Mouse (Mus musculus) midbrain, embryonic 16.5 days (tissue): ENCODE measurements at regions not wholly inside any gene's neighbourhood (a gene's known extent, or its start where the extent isn't known, plus 50 kb on each side); places are given as distances from the start of the nearest gene placed in this dataset.

Experiments used
- ATAC-seq: fragments of 200-750 bp; cut with Nextera tagmentation; 2 replicates; pipeline ENCODE4 v1.8.0; 2017; ENCODE audit warnings: moderate TSS enrichment
- H3K27ac ChIP-seq: fragments of 300-500 bp; sonication (generic); 2 replicates; pipeline ENCODE4 v1.5.1; 2014; ENCODE audit warnings: mild to moderate bottlenecking, low read length, mixed read lengths
- H3K27me3 ChIP-seq: fragments of 300-500 bp; sonication (generic); 2 replicates; pipeline ENCODE4 v1.6.1; 2014; ENCODE audit warnings: low read depth, low read length, mixed read lengths; ENCODE audit not compliant: control insufficient read depth, insufficient read depth
- H3K36me3 ChIP-seq: fragments of 300-500 bp; sonication (generic); 2 replicates; pipeline ENCODE4 v1.6.1; 2014; ENCODE audit warnings: mild to moderate bottlenecking, low read length, moderate library complexity, mixed read lengths; ENCODE audit not compliant: control insufficient read depth, insufficient read depth
- H3K4me1 ChIP-seq: fragments of 300-500 bp; sonication (generic); 2 replicates; pipeline ENCODE4 v1.6.1; 2014; ENCODE audit warnings: mild to moderate bottlenecking, low read length, mixed read lengths; ENCODE audit not compliant: control insufficient read depth, insufficient read depth
- H3K4me2 ChIP-seq: fragments of 300-500 bp; sonication (generic); 2 replicates; pipeline ENCODE4 v1.6.1; 2014; ENCODE audit warnings: mild to moderate bottlenecking, low read length, mixed read lengths
- H3K4me3 ChIP-seq: fragments of 300-500 bp; sonication (generic); 2 replicates; pipeline ENCODE4 v1.5.1; 2014; ENCODE audit warnings: low read depth, mild to moderate bottlenecking, low read length, moderate library complexity, mixed read lengths
- H3K9ac ChIP-seq: fragments of 300-500 bp; sonication (generic); 2 replicates; pipeline ENCODE4 v1.6.1; 2014; ENCODE audit warnings: low read depth, low read length, mixed read lengths
- H3K9me3 ChIP-seq: fragments of 300-500 bp; sonication (generic); replicated peaks from 2 replicates; pipeline ENCODE4 v1.6.1; 2014; ENCODE audit warnings: mild to moderate bottlenecking, low read length, mixed read lengths; ENCODE audit not compliant: control insufficient read depth, poor library complexity, severe bottlenecking
- WGBS: fragments of 180-500 bp; shearing (Covaris S2); extraction: QIAGEN DNeasy Blood & Tissue Kit; methylation state at CpG from one replicate; pipeline ENCODE4 v1.1.7; 2014; 5-methylcytosine and 5-hydroxymethylcytosine counted together

DNA sequence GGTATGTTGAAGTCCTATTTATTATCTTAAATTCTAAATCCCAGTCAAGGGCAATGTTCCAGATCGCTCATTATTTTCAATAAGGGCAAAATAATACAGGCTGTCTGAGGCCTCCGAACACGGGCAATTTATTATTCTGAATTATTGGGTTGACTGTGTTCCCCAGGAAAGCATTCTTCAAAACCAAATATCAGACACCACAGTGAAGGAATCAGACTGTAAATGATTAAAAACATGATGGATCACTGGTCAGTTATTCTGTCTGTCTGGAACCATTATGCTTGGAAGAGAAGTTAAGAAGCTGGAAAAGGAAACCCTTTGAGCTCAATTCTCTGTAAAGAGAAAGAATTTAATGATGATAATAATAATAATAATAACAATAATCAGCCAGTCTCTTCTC is 417.4 kb upstream of the Dcn start:
- no peak overlapping the region for H3K9ac ChIP-seq
- no peaks in the 10 kb centered on the region for H3K9me3 ChIP-seq
- ATAC-seq: no peak
- H3K4me3 ChIP-seq: no peak overlapping the region
- whole genome bisulfite sequencing: 69% methylated on average over 3 of the region's 3 CpGs
- no peak overlapping the region for H3K4me2 ChIP-seq
- H3K27me3 ChIP-seq: no peaks in the 10 kb centered on the region
- H3K4me1 ChIP-seq: peaks cover 4% of the 10 kb centered on the region; the same call in 1 of the 2 replicates
- no peaks in the 10 kb centered on the region for H3K36me3 ChIP-seq
- H3K27ac ChIP-seq: no peak overlapping the region

DNA sequence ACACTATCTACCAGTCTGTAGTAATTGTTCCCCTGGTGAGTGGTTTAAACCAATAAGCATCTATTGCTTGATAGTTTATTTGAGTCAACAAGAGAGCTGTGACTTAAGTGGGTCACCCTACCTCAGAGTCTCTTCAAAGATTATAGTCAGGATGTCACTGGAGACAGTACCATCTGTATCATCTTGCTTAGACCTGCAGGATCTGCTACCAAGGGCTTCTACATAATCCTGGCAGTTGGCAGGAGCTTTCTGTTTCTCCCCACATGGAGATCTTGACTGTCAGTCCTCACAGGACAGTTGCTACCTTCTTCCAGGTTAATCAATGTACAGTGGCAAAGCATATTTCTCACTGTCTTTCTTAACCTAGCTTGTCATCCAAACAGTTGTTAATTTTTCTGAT is 414.9 kb upstream of the Dcn start:
- Histone ChIP-seq H3K4me3 (no peak overlapping the region), H3K9me3 (no peaks in the 10 kb centered on the region), H3K36me3 (no peaks in the 10 kb centered on the region), H3K27ac (no peak overlapping the region), H3K4me2 (no peak overlapping the region), H3K27me3 (no peaks in the 10 kb centered on the region), H3K9ac (no peak overlapping the region), H3K4me1 (peaks cover 4% of the 10 kb centered on the region; the same call in 1 of the 2 replicates)
- no peak for ATAC-seq

DNA sequence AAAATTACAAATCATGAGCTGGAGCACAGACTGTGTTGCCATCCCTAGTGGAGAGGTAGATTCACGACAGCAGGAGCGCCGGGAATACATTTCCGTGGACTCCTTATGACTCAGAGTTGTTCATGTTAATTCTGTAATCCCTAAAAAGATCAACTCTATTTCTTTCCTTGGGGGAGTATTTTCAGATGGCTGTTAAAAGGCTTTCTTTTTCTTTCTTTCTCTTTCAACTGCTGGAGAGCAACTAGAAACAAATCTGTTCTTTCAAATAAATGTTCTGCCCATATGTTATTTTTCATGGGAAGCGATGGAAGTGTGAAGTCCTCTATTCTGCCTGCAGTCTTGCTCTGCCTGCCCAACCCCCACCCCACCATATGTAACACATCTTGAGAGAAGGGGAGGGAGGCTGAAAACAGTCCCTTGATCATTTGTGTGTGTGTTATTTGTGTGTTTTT is 401.4 kb upstream of the Dcn start:
- no peaks in the 10 kb centered on the region for H3K4me1 ChIP-seq
- ATAC-seq: no peak
- H3K27ac ChIP-seq: no peak overlapping the region
- H3K9ac ChIP-seq: no peak overlapping the region
- H3K4me3 ChIP-seq: no peak overlapping the region
- H3K27me3 ChIP-seq: no peaks in the 10 kb centered on the region
- no peaks in the 10 kb centered on the region for H3K9me3 ChIP-seq
- WGBS: 67% methylated on average over 5 of the region's 5 CpGs
- H3K4me2 ChIP-seq: no peak overlapping the region
- H3K36me3 ChIP-seq: no peaks in the 10 kb centered on the region

DNA sequence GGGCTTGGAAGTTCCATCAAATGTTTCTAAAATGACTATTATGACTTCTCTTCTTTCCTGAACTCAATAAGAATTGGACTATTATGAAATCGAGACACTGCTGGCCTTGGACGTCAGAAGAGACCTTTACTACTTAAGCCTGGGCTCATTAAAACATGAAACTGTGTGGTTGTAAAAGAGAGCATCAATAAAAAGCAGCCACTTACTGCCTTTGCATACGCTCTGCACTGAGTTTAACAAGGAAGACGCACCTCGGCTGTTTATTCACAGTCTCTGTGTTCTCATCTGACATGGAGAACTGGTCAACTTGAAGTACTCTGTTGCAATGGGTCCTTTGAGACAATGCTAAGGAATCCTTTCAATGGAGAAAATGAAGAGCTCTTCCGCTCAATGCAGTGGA is 399.8 kb upstream of the Dcn start:
- Histone ChIP-seq H3K4me1 (no peaks in the 10 kb centered on the region), H3K27me3 (no peaks in the 10 kb centered on the region), H3K27ac (no peak overlapping the region), H3K4me2 (no peak overlapping the region), H3K9me3 (no peaks in the 10 kb centered on the region), H3K4me3 (no peak overlapping the region), H3K9ac (no peak overlapping the region), H3K36me3 (no peaks in the 10 kb centered on the region)
- no peak for ATAC-seq
- 79% methylated on average over 6 of the region's 6 CpGs for WGBS

DNA sequence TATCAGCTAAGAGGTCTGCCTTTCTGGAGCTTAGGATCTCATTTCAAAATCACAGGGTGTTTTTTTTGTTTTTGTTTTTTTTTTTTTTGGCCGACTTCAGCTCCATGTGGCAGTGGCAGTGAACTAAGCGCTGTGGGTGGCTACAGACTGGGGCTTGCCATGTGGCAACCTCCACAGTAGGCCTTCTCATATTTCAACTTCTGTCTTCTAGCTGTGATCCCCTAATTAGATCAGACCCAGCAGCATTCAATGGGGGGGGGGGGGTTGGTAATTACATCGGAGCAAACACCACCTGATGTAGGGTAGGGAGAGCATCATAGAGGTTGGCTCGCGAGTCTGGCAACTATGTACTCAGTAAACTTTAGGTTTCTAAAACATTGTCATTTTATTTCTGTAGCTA is 392.1 kb upstream of the Dcn start:
- whole genome bisulfite sequencing: 78% methylated on average over 5 of the region's 5 CpGs

DNA sequence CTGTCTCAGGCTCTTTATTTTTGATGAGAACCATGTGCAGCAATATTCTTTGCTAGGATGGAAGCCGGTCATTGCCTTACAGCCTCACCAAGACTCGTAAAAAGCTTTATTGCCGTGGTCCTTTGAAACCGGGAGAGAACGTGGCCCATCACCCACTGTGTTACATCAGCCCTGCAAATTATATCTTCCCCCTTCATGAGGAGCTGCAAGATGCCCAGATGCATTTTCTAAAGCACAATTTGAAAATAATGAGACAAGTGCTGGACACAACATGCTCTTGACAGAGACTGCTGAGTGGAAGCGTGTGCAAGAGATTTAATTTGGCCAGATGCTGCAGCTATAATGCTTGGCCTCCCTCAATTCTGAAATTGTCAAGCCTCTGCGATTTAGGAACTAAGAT is 389.2 kb upstream of the Dcn start:
- Histone ChIP-seq H3K27ac (no peak overlapping the region), H3K4me1 (no peaks in the 10 kb centered on the region), H3K9ac (no peak overlapping the region), H3K27me3 (no peaks in the 10 kb centered on the region), H3K4me2 (no peak overlapping the region), H3K36me3 (no peaks in the 10 kb centered on the region), H3K4me3 (no peak overlapping the region), H3K9me3 (no peaks in the 10 kb centered on the region)
- 67% methylated on average over 7 of the region's 7 CpGs for WGBS
- ATAC-seq: no peak

More for the DNA sequence above, 392.1 kb upstream of the Dcn start:
- H3K27ac ChIP-seq: no peak overlapping the region
- H3K27me3 ChIP-seq: no peaks in the 10 kb centered on the region
- H3K9ac ChIP-seq: no peak overlapping the region
- H3K9me3 ChIP-seq: no peaks in the 10 kb centered on the region
- no peaks in the 10 kb centered on the region for H3K36me3 ChIP-seq
- H3K4me1 ChIP-seq: no peaks in the 10 kb centered on the region
- H3K4me2 ChIP-seq: no peak overlapping the region
- ATAC-seq: no peak
- no peak overlapping the region for H3K4me3 ChIP-seq

DNA sequence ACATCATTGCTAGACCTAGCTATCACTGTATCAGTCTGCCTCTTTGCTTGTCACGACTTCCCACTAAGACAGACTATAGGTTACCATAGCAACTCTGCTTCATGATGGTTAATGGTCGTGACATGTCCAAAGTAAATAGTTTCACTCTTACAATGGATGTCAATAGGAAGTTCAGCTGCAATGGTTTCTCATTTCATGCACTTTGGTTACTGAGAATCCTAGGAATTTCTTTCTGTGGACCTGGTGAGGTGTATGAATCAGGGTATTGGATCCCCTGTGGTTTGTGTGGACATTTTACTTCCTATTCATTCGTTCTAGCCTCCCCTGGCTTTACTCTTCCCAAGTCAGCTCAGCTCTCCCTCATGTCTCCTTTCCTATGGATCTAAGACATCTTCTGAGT is 385.5 kb upstream of the Dcn start:
- Histone ChIP-seq H3K27me3 (no peaks in the 10 kb centered on the region), H3K36me3 (no peaks in the 10 kb centered on the region), H3K4me3 (no peak overlapping the region), H3K4me1 (no peaks in the 10 kb centered on the region), H3K9ac (no peak overlapping the region), H3K4me2 (no peak overlapping the region), H3K9me3 (no peaks in the 10 kb centered on the region), H3K27ac (no peak overlapping the region)
- WGBS: 11% methylated on average over 3 of the region's 3 CpGs
- ATAC-seq: no peak

DNA sequence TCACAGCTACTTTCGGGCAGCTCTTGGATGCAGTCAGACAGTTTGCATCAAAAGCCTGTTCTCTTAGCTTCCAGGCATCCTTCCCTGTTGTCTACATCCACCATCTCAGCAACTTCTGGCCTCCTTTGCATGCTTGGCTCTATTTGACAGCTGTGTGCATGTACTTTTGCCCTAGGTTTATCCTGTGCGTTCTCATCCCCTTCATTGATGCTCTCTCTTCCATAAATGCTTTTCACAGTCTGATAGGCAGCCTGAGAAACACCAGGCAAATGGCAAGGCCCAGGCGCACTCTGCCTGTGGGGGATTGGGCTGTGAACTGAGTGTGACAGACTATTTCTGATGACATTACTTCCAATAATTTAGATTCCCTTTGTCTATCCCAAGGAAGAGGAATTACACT is 364.9 kb upstream of the Dcn start:
- H3K27me3 ChIP-seq: no peaks in the 10 kb centered on the region
- no peak overlapping the region for H3K4me3 ChIP-seq
- 53% methylated on average over 3 of the region's 3 CpGs for WGBS
- no peak overlapping the region for H3K9ac ChIP-seq
- no peak for ATAC-seq
- H3K27ac ChIP-seq: peak overlapping the region; percentile 26; the same call in 1 of the 2 replicates
- H3K36me3 ChIP-seq: no peaks in the 10 kb centered on the region
- H3K4me2 ChIP-seq: no peak overlapping the region
- H3K4me1 ChIP-seq: peaks cover 8% of the 10 kb centered on the region
- H3K9me3 ChIP-seq: no peaks in the 10 kb centered on the region

DNA sequence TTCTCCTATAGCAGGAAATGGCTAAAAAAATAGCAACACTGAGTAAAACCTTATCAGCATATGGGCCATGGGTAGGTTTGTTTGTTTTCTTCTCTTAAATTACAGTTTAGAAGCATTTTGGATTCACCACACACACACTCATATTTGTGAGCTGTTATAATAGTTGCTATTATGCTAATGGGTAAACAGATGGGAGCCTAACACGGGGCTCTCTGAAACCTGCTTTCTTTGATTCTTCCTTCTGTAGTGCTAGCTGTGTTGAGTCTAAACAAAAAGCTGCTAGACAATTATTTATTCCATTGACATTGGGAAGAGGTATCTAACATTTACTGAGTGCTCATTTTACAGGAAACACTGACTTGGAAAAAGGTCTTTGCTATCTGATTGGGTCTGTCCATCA is 356.7 kb upstream of the Dcn start:
- ATAC-seq: no peak
- no peak overlapping the region for H3K4me3 ChIP-seq
- WGBS: 36% methylated on average over 1 of the region's 1 CpGs
- H3K36me3 ChIP-seq: no peaks in the 10 kb centered on the region
- no peaks in the 10 kb centered on the region for H3K27me3 ChIP-seq
- 0 out of 2 replicates have a peak, but pooled peaks cover 2% of the 10 kb centered on the region for H3K4me1 ChIP-seq
- H3K9me3 ChIP-seq: 0 out of 2 replicates have a peak, but pooled peaks cover 2% of the 10 kb centered on the region
- peak overlapping the region; percentile 32; the same call in 1 of the 2 replicates for H3K27ac ChIP-seq
- no peak overlapping the region for H3K4me2 ChIP-seq
- no peak overlapping the region for H3K9ac ChIP-seq

DNA sequence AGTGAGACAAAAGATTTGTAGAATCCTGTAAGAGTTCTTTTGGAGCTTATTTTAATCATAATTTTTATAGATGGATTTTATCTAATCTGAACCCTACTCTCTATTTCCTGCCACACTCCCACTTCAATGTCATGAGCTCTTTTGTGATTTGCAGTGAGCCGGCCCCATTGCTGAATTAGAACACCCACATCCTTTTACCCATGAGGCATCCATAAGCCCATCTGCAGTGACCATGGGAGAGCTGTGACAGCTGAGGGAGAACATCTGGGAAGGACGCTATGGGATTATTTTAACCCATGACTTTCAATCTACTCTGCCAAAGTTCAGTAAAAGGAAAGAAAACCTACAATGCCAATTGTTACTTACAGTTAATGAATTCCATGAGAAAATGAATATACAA is 337.8 kb upstream of the Dcn start:
- peaks cover 4% of the 10 kb centered on the region; the same call in 1 of the 2 replicates for H3K4me1 ChIP-seq
- ATAC-seq: no peak
- H3K27me3 ChIP-seq: no peaks in the 10 kb centered on the region
- no peak overlapping the region for H3K4me3 ChIP-seq
- no peak overlapping the region for H3K27ac ChIP-seq
- no peak overlapping the region for H3K4me2 ChIP-seq
- H3K9ac ChIP-seq: no peak overlapping the region
- no peaks in the 10 kb centered on the region for H3K36me3 ChIP-seq
- WGBS: 59% methylated on average over 2 of the region's 2 CpGs
- no peaks in the 10 kb centered on the region for H3K9me3 ChIP-seq
